26 mouse cellular contexts compared by ENCODE assay signal in the genomic region with DNA sequence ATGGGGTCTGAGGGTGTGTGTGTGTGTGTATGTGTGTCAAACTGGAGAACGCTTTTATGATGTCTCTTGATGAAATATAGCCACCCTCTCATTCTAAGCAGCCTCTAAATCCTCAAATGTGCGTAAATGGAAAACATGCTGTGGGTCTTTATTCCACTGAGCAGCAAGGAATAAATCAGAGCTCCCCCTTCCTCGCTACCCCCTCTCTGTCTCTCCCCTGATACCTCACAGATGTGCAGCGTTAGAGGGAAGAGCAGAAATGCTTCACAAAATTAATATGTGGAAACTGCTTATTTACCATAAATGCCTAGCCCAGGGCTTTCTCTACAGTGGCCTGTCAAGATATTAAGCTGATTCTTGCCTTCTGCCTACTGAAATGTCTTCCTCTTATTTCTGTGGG.
DNase-seq lines count a peak whose midpoint lies in the region; ATAC-seq lines count a peak whose summit lies in the region.
"Had no signal": no experiment of that assay in that cellular context is flagged by ENCODE, and none has a peak within 500 bp of the region (broad histone marks: within the 10 kb centered on the region; RNA-seq: fewer than 3 reads in every experiment).

No protein-coding gene starts in this region.

- no peaks in the 10 kb centered on the region for H3K36me3 ChIP-seq in limb, embryonic 11.5 days (ENCODE audit: control insufficient read depth, insufficient read depth, low read length)
- no peaks in the 10 kb centered on the region for H3K36me3 ChIP-seq in limb, embryonic 10.5 days
- H3K36me3 ChIP-seq in embryonic facial prominence, embryonic 12.5 days: no peaks in the 10 kb centered on the region
- H3K36me3 ChIP-seq: hindbrain, embryonic 12.5 days; limb, embryonic 13.5 days; lung, embryonic 15.5 days; midbrain, embryonic 13.5 days had no signal

- ATAC-seq in limb, embryonic 11.5 days (ENCODE audit: insufficient number of reproducible peaks, low FRiP score, low TSS enrichment, low read depth): 0 out of 2 replicates have a peak, but pooled peaks have one; percentile 17
- ATAC-seq in embryonic facial prominence, embryonic 12.5 days (ENCODE audit: insufficient number of reproducible peaks, insufficient read depth, low FRiP score, low TSS enrichment): no peak
- ATAC-seq: CD4-positive, CD25-positive, alpha-beta regulatory T cell, adult 4 months; forebrain, embryonic 13.5 days; midbrain, embryonic 13.5 days had no signal

- H3K9me3 ChIP-seq in limb, embryonic 11.5 days (ENCODE audit: control insufficient read depth, low read length): no peaks in the 10 kb centered on the region
- H3K9me3 ChIP-seq in limb, embryonic 10.5 days (replicated peaks): no peaks in the 10 kb centered on the region
- no peaks in the 10 kb centered on the region for H3K9me3 ChIP-seq in embryonic facial prominence, embryonic 12.5 days
- H3K9me3 ChIP-seq: forebrain, embryonic 13.5 days; hindbrain, embryonic 12.5 days; limb, embryonic 13.5 days; lung, embryonic 15.5 days; midbrain, embryonic 13.5 days had no signal

- H3K9ac ChIP-seq in limb, embryonic 11.5 days (ENCODE audit: low read length): no peak overlapping the region
- H3K9ac ChIP-seq in embryonic facial prominence, embryonic 12.5 days: no peak overlapping the region
- H3K9ac ChIP-seq: forebrain, embryonic 13.5 days; hindbrain, embryonic 12.5 days; limb, embryonic 13.5 days; lung, embryonic 15.5 days; midbrain, embryonic 13.5 days had no signal

- H3K27me3 ChIP-seq in limb, embryonic 11.5 days (ENCODE audit: control insufficient read depth, insufficient read depth, low read length): no peaks in the 10 kb centered on the region
- H3K27me3 ChIP-seq in limb, embryonic 10.5 days (ENCODE audit: low read depth, poor library complexity, severe bottlenecking): 0 out of 2 replicates have a peak, but pooled peaks cover 8% of the 10 kb centered on the region
- H3K27me3 ChIP-seq in embryonic facial prominence, embryonic 12.5 days: no peaks in the 10 kb centered on the region
- H3K27me3 ChIP-seq: hindbrain, embryonic 12.5 days; megakaryocyte, embryonic 14.5 days; midbrain, embryonic 13.5 days had no signal

- DNase-seq in heart, adult 11 months: peak; percentile 59
- no peak for DNase-seq in heart, postnatal 25 days (ENCODE audit: low spot score)
- DNase-seq in limb, embryonic 11.5 days (ENCODE audit: low spot score): no peak
- DNase-seq in limb, embryonic 10.5 days (ENCODE audit: low spot score): no peak
- peak; percentile 40 for DNase-seq in mesoderm, embryonic 11.5 days (ENCODE audit: low read depth, low spot score)
- no peak for DNase-seq in kidney, adult 9 months
- DNase-seq: adrenal gland, postnatal 25 days; cerebellum, adult 18-20 months; cerebellum, postnatal 10 days; gastrocnemius, postnatal 10 days; heart, postnatal 14 days; kidney, adult 8-10 months; kidney, postnatal 25 days; lung, postnatal 36 days; right cerebral cortex, adult 18-20 months; spleen, adult 18-20 months; thymus, postnatal 14 days had no signal

- H3K27ac ChIP-seq in limb, embryonic 11.5 days (replicated peaks; ENCODE audit: low read depth, low read length): no peak overlapping the region
- no peak overlapping the region for H3K27ac ChIP-seq in limb, embryonic 10.5 days
- H3K27ac ChIP-seq in embryonic facial prominence, embryonic 12.5 days: peak overlapping the region; percentile 17; the same call in 1 of the 2 replicates
- H3K27ac ChIP-seq: forebrain, embryonic 13.5 days; hindbrain, embryonic 12.5 days; limb, embryonic 13.5 days; lung, embryonic 15.5 days; midbrain, embryonic 13.5 days had no signal

- H3K4me3 ChIP-seq in limb, embryonic 11.5 days (ENCODE audit: low read depth, low read length): no peak overlapping the region
- H3K4me3 ChIP-seq in limb, embryonic 10.5 days: no peak overlapping the region
- H3K4me3 ChIP-seq in embryonic facial prominence, embryonic 12.5 days: no peak overlapping the region
- H3K4me3 ChIP-seq: forebrain, embryonic 13.5 days; hindbrain, embryonic 12.5 days; limb, embryonic 13.5 days; lung, embryonic 15.5 days; megakaryocyte, embryonic 14.5 days; midbrain, embryonic 13.5 days had no signal

- no peak overlapping the region for H3K4me2 ChIP-seq in limb, embryonic 11.5 days (ENCODE audit: low read depth, severe bottlenecking)
- no peak overlapping the region for H3K4me2 ChIP-seq in embryonic facial prominence, embryonic 12.5 days (replicated peaks)
- H3K4me2 ChIP-seq: forebrain, embryonic 13.5 days; hindbrain, embryonic 12.5 days; limb, embryonic 13.5 days; liver, embryonic 11.5 days; lung, embryonic 15.5 days; midbrain, embryonic 13.5 days had no signal

- intact Hi-C loops in heart, postnatal 25 days (cut with DNase I): no loop called here

- H3K4me1 ChIP-seq in limb, embryonic 11.5 days (ENCODE audit: control insufficient read depth, insufficient read depth, low read length): 0 out of 2 replicates have a peak, but pooled peaks cover 2% of the 10 kb centered on the region
- H3K4me1 ChIP-seq in limb, embryonic 10.5 days: peaks cover 21% of the 10 kb centered on the region
- H3K4me1 ChIP-seq in embryonic facial prominence, embryonic 12.5 days: peaks cover 14% of the 10 kb centered on the region
- H3K4me1 ChIP-seq: forebrain, embryonic 13.5 days; lung, embryonic 15.5 days; megakaryocyte, embryonic 14.5 days; midbrain, embryonic 13.5 days had no signal

- WGBS in limb, embryonic 11.5 days: 29% methylated on average over 4 of the region's 4 CpGs
- 37% methylated on average over 4 of the region's 4 CpGs for WGBS in limb, embryonic 10.5 days
- 48% methylated on average over 4 of the region's 4 CpGs for WGBS in embryonic facial prominence, embryonic 12.5 days

Comparison
In these comparisons a context has a peak if more than half of its experiments do, and no peak if none do; other contexts are left out.
1. DNase-seq: peak in heart, adult 11 months (single experiment) and mesoderm, embryonic 11.5 days (single experiment); none in heart, postnatal 25 days (single experiment), limb, embryonic 11.5 days (single experiment), limb, embryonic 10.5 days (single experiment) and kidney, adult 9 months (single experiment).